Mouse (Mus musculus) CD4-positive, CD25-positive, alpha-beta regulatory T cell, adult 4 months (primary cell): Measurements from ENCODE around the gene Ccdc50. TPM values are rescaled to one million over a fixed set of nuclear protein-coding genes. Genes with fewer than 3 reads are reported as not detected.

Experiments
- ATAC-seq: one replicate; pipeline ENCODE4 v1.8.0; 2017
- polyA plus RNA-seq, 2 experiments: library from polyadenylated mRNA; unstranded; fragments of 100-300 nt; shearing (Covaris generic); gene quantifications; one replicate each; pipeline ENCODE4 v1.2.1; 2017

The Ccdc50 gene
- 10 to 100 TPM; 24.0 to 26.9 TPM for polyA plus RNA-seq

- ATAC-seq, result peak; percentile 51
These were observed at the start of gene Ccdc50 for GRCm38 (mm10) chr16:27388761-27389451. Gene Ccdc50 (plus strand): TSS chr16:27388869.

DNA sequence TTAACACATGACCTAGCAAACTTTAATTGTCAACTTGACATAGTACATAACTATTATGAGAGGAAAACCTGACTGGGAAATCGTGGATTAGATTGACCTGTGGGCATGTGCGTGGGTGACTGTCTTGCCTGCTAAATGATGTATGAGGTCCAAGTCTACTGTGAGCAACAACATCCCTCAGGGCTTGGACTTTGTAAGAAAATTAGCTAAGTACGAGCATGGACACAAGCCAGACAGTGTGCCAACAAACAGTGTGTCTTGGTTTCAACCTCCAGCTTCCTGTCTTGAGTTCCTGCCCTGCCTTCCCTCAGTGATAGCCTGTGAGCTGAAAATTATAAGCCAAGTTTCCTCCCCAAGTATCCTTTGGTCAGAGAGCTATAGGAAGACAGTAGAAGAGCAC is 41.1 kb upstream of the Ccdc50 start:
- no peak for ATAC-seq

DNA sequence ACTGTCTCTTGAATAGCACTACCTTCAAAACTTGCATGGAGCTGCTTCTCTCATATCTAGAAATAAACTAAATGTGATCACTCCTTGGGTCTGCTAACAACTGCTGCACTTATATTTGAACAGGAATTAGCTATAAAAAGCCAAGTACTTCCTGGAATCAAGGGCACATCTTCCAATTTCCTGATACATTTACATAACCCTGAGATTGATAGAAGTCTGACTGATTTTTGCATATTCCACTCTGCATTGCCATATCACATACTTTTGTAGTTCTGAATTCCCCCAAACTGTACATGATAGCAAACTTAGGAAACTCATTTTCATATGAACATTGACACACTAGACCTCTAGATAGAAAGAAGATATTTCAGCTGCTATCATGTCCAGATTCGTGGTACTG is 40.3 kb upstream of the Ccdc50 start:
- no peak for ATAC-seq

GRCm38 (mm10) chr16:27349235-27349634 is 39.4 kb upstream of the Ccdc50 start:
- peak; percentile 99 for ATAC-seq

- ATAC-seq, result no peak
These were observed 38.7 kb upstream of the Ccdc50 start for GRCm38 (mm10) chr16:27349878-27350532.

DNA sequence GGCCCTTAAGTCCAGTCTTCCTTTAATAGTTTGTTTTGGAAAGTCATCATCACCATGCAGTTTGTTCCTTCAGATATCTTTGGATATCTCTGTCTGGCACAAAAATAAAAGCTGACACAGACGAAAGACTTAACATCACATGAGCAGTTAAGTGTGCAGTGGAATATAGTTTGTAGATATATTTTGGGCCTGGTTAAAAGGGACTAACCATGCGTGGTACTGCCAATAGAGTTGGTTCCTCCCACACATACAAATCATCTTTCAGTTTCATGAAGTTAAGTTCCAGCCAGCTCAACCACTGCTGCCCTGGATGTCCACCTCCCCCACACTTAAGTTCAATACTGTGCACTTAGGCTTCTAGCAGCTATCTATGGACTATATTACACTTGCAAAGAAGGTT is 34.2 kb upstream of the Ccdc50 start:
- ATAC-seq, result peak; percentile 60

DNA sequence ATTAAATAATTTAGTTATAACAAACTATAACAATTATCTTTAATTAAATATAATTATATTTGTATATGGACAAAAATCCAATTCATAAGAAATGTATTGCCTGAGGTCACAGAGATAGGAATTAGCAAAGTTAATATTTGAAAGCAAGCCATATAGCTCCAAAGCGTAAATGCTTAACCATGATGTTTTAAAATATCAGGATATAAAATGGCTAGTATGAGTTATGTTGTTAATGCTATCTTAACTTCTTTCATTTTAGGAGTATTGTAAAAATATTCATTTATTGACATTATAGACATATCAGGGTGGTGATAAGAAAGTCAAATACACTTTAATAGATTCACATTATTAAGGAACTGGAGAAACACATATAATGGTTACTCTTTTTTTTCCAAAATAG is 28.6 kb upstream of the Ccdc50 start:
- no peak for ATAC-seq

DNA sequence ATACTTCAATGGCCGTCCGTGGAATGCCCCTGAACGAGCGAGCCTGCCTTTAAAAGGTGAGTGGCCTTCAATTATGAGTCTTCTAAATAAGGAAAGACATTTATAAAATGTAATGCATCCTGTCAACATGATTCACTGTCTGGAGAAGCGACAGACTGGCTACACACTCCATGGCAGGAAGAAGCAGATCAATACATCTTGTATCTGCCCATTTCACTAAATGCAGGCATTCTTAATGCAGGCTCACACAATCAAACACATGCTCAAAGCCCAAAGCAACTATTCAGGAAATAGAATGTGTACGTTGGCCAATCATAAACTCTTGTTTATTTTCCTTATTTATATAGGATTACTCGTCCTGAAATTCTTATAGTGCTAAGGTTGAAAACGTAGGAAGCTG is 18.5 kb upstream of the Ccdc50 start, which contains the start of gene Uts2b:
Gene Uts2b, minus strand, starts transcription at position 49 of the 400 bp plus-strand sequence.
- no peak for ATAC-seq

GRCm38 (mm10) chr16:27370700-27371099 is 18.0 kb upstream of the Ccdc50 start:
- ATAC-seq, result no peak

DNA sequence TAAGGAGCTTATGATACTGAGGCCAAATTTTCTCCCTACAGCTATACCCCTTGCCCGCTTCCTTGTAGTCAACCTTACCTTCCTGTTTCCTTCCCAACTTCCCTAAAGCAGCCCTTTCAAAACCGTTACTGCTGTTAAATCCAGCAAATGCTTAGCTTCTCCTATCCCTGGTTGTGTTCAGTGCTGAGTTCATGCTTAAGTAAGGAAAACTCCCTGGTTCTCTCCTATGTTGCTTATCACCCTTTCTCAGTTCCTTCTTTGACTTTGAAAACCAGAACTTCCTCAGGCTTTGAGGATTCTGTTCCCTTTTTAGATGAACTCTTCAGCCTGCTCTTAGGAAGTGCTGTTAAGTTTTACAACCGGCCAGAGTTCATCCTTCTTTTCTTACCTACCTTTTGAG is 14.5 kb upstream of the Ccdc50 start:
- ATAC-seq, result no peak

- ATAC-seq, result no peak
These were observed 13.4 kb upstream of the Ccdc50 start for GRCm38 (mm10) chr16:27375318-27375717.

GRCm38 (mm10) chr16:27376556-27376955 is 12.1 kb upstream of the Ccdc50 start:
- no peak for ATAC-seq

- no peak for ATAC-seq
These were observed 6.5 kb upstream of the Ccdc50 start for GRCm38 (mm10) chr16:27382217-27382616.

- ATAC-seq, result no peak
These were observed 3.6 kb upstream of the Ccdc50 start for GRCm38 (mm10) chr16:27384893-27385603.

- no peak for ATAC-seq
These were observed 3.0 kb upstream of the Ccdc50 start for GRCm38 (mm10) chr16:27385649-27386048.

DNA sequence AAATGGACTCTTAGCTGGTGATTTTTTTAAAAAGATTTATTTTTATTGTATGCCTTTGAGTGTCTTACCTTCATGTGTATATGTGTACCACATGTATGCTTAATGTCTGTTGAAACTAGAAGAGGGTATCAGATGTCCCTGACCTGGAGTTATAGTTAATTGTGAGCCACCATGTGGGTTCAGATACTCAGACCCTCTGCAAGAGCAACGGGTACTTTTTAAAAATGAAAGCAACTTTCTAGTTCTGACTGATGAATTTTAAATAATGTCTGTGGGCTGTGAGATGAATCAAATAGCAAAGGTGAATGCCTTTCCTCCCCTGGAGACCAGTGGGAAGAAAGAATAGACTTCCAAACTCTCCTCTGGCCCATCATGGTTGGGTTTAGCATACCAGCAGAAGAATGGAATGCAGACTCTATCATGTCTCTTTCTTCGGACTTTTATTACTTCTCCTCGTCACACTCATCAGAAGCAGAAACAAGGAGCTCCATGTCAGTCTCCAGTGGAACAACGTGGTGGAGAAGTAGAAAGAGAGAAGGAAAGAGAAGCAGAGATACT is 1.7 kb upstream of the Ccdc50 start:
- ATAC-seq, result no peak

DNA sequence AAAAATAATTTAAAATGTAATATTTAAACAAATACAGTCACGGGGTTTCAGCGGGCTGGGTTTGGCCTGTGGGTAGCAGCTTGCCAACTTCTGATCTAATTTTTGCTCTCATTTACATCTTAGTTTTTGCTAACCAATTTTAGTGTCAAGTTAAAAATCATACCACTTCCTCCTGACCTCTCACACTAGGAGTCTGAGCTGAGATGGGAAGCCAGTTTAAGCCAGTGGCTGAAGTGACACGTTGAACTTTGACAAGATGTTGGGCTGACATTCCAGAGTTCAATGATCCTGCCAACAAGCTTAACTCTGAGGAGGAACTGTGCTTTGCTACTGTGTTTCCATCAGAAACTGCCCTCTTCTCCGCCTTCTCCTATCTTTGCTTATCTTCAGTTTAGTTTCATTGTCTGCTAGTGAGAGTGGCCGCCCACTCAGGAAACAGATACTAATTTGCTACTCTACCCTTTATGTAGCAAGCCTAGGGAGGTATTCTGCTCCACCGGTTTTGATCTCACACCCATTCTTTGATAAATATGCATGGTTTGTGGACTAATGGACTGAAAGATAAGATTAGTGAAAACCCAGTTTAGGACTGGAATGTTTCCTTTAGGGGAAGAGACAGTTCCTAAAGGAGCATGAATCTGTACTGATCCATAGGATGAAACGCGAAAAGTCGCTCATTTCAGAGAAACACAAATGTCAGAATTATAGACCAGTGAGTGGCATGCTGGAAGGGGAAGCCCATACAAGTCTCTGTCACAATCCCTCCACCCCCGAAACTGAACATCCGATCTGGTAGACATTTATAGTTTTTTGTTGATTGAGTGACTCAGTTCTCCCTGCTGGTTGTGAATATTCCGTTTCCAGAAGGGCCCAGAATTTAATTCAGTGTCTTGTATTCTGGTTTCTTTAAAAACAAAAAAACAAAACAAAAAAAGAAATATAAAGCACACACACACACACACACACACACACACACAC is 746 bp upstream of the Ccdc50 start:
- peak; percentile 58 for ATAC-seq

DNA sequence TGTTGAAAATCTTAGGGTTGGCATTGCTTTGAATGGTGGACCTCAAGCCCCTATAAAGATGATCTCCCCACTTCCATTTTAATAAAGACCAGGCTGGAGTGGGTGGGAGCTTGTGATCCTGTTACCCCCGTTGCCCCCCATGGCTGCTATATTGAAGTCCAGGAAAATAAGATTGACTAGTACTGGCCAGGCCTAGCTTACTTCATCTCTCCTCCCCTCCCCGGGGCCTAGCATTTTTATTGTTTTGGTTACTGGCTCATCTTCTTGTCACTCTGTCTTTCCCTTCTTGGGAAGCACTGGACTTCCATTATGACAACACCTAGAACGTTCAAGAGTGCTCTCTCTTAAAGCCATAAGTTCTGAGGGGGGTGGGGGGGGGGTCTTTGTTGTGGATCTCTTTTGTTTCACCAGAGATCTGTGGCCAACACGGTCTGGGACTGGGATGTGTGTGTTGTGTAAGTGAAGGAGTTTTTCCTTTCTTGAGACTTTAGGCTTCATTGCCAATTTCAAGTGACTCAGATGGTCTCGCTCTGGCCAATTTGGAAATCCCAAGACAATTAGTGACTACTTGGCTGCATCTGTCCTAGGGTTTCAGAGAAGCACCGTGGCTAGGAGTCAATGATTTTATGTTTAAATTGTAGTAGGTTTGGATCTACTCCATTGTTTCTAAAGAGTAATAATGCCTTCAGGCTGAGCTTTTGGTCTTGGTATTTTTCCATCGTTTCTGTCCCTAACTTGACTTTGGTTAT is 1.0 kb downstream of the Ccdc50 start:
- ATAC-seq, result no peak

DNA sequence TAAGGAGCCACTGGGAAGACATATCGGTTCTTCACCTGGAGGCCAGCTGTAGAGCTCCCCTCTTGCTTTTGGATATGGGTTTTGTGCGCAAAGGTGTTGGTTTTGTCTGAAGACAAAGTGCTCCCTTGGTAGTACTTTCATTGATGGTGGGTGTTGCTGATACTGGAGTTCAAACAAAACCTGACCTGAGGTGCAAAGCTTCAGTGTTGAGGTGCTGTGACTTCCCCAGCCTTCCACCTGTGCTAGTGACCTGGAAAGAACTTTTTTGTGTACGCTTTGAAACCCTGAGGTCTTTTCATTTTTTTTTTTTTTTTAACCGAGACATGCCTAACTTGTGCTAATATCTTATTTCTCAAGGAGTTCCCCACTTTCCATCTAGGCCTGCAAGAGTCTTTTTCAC is 1.6 kb downstream of the Ccdc50 start:
- no peak for ATAC-seq

- no peak for ATAC-seq
These were observed 3.2 kb downstream of the Ccdc50 start for GRCm38 (mm10) chr16:27391845-27392244.
